Mouse (Mus musculus): Measurements from ENCODE around the gene Pik3r1. TPM values are rescaled to one million over a fixed set of nuclear protein-coding genes. Genes with fewer than 3 reads are reported as not detected.

Pik3r1 gene
- polyA plus RNA-seq, 1 experiment from 2014 or later: 45.9 TPM

GRCm38 (mm10) chr13:101763149-101763548, 4.9 kb downstream of the Pik3r1 start:
- DNase-seq (ENCODE audit: low spot score) (no peak), ATAC-seq (ENCODE audit: low read depth) (no peak)
- H3K4me1 ChIP-seq (ENCODE audit: control insufficient read depth, insufficient read depth, low read length): peaks cover 67% of the 10 kb centered on the region
- no peak overlapping the region for H3K9ac ChIP-seq (ENCODE audit: low read depth, low read length)
- no peak overlapping the region for H3K27ac ChIP-seq (replicated peaks; ENCODE audit: low read depth, low read length)
- H3K9me3 ChIP-seq (ENCODE audit: control insufficient read depth, low read length): no peaks in the 10 kb centered on the region
- H3K27me3 ChIP-seq (replicated peaks; ENCODE audit: control insufficient read depth, insufficient read depth, low read length): no peaks in the 10 kb centered on the region
- H3K4me3 ChIP-seq (ENCODE audit: low read depth, low read length): no peak overlapping the region
- 86% methylated on average over 5 of the region's 5 CpGs for WGBS
- H3K4me2 ChIP-seq (ENCODE audit: low read depth, low read length): peak overlapping the region; percentile 12; the same call in 1 of the 2 replicates
- H3K36me3 ChIP-seq (ENCODE audit: control insufficient read depth, insufficient read depth, low read length): no peaks in the 10 kb centered on the region

GRCm38 (mm10) chr13:101761617-101762016, 6.4 kb downstream of the Pik3r1 start:
- WGBS: 43% methylated on average over 5 of the region's 5 CpGs
- DNase-seq (ENCODE audit: low spot score) (no peak), ATAC-seq (ENCODE audit: low read depth) (no peak)
- H3K9me3 ChIP-seq (ENCODE audit: control insufficient read depth, low read length): no peaks in the 10 kb centered on the region
- no peak overlapping the region for H3K4me2 ChIP-seq (ENCODE audit: low read depth, low read length)
- H3K27me3 ChIP-seq (replicated peaks; ENCODE audit: control insufficient read depth, insufficient read depth, low read length): no peaks in the 10 kb centered on the region
- H3K27ac ChIP-seq (replicated peaks; ENCODE audit: low read depth, low read length): no peak overlapping the region
- H3K4me1 ChIP-seq (ENCODE audit: control insufficient read depth, insufficient read depth, low read length): peaks cover 67% of the 10 kb centered on the region
- H3K36me3 ChIP-seq (ENCODE audit: control insufficient read depth, insufficient read depth, low read length): peaks cover 14% of the 10 kb centered on the region
- no peak overlapping the region for H3K9ac ChIP-seq (ENCODE audit: low read depth, low read length)
- no peak overlapping the region for H3K4me3 ChIP-seq (ENCODE audit: low read depth, low read length)

- Histone ChIP-seq H3K27ac (replicated peaks; ENCODE audit: low read depth, low read length) (0 out of 2 replicates have a peak overlapping the region, but pooled peaks have one; percentile 52), H3K36me3 (ENCODE audit: control insufficient read depth, insufficient read depth, low read length) (peaks cover 21% of the 10 kb centered on the region), H3K4me3 (ENCODE audit: low read depth, low read length) (no peak overlapping the region), H3K4me1 (ENCODE audit: control insufficient read depth, insufficient read depth, low read length) (peaks cover 62% of the 10 kb centered on the region), H3K9ac (ENCODE audit: low read depth, low read length) (no peak overlapping the region), H3K27me3 (replicated peaks; ENCODE audit: control insufficient read depth, insufficient read depth, low read length) (no peaks in the 10 kb centered on the region), H3K4me2 (ENCODE audit: low read depth, low read length) (peak overlapping the region; percentile 26; the same call in 1 of the 2 replicates), H3K9me3 (ENCODE audit: control insufficient read depth, low read length) (no peaks in the 10 kb centered on the region)
- WGBS: 65% methylated on average over 3 of the region's 3 CpGs
- DNase-seq (ENCODE audit: low spot score): no peak
- ATAC-seq (ENCODE audit: low read depth): no peak
Measured at GRCm38 (mm10) chr13:101760953-101761352, 7.1 kb downstream of the Pik3r1 start.

GRCm38 (mm10) chr13:101760001-101760687, 7.9 kb downstream of the Pik3r1 start:
- peak; percentile 83 for ATAC-seq (ENCODE audit: low read depth)
- WGBS: 33% methylated on average over 8 of the region's 8 CpGs

GRCm38 (mm10) chr13:101759281-101759871, 8.6 kb downstream of the Pik3r1 start:
- H3K4me1 ChIP-seq (ENCODE audit: control insufficient read depth, insufficient read depth, low read length): peaks cover 49% of the 10 kb centered on the region
- H3K9me3 ChIP-seq (ENCODE audit: control insufficient read depth, low read length): no peaks in the 10 kb centered on the region
- no peak overlapping the region for H3K9ac ChIP-seq (ENCODE audit: low read depth, low read length)
- 23% methylated on average over 3 of the region's 3 CpGs for WGBS
- H3K4me3 ChIP-seq (ENCODE audit: low read depth, low read length): no peak overlapping the region
- ATAC-seq (ENCODE audit: low read depth) (no peak), DNase-seq (ENCODE audit: low spot score) (no peak)
- no peaks in the 10 kb centered on the region for H3K27me3 ChIP-seq (replicated peaks; ENCODE audit: control insufficient read depth, insufficient read depth, low read length)
- H3K36me3 ChIP-seq (ENCODE audit: control insufficient read depth, insufficient read depth, low read length): peaks cover 25% of the 10 kb centered on the region
- H3K27ac ChIP-seq (replicated peaks; ENCODE audit: low read depth, low read length): peak overlapping the region; percentile 52
- H3K4me2 ChIP-seq (ENCODE audit: low read depth, low read length): 0 out of 2 replicates have a peak overlapping the region, but pooled peaks have one; percentile 26

More at GRCm38 (mm10) chr13:101760001-101760687, 7.9 kb downstream of the Pik3r1 start:
- H3K36me3 ChIP-seq (ENCODE audit: control insufficient read depth, insufficient read depth, low read length): peaks cover 25% of the 10 kb centered on the region
- no peaks in the 10 kb centered on the region for H3K27me3 ChIP-seq (replicated peaks; ENCODE audit: control insufficient read depth, insufficient read depth, low read length)
- H3K4me2 ChIP-seq (ENCODE audit: low read depth, low read length): peak overlapping the region; percentile 26; the same call in 1 of the 2 replicates
- peak overlapping the region; percentile 52; the same call in 1 of the 2 replicates for H3K27ac ChIP-seq (replicated peaks; ENCODE audit: low read depth, low read length)
- peaks cover 54% of the 10 kb centered on the region for H3K4me1 ChIP-seq (ENCODE audit: control insufficient read depth, insufficient read depth, low read length)
- DNase-seq (ENCODE audit: low spot score): peak; percentile 87
- no peak overlapping the region; the same call in 1 of the 2 replicates for H3K9ac ChIP-seq (ENCODE audit: low read depth, low read length)
- H3K4me3 ChIP-seq (ENCODE audit: low read depth, low read length): no peak overlapping the region
- no peaks in the 10 kb centered on the region for H3K9me3 ChIP-seq (ENCODE audit: control insufficient read depth, low read length)

GRCm38 (mm10) chr13:101757801-101758422, 10.1 kb downstream of the Pik3r1 start:
- Histone ChIP-seq H3K4me1 (ENCODE audit: control insufficient read depth, insufficient read depth, low read length) (peaks cover 40% of the 10 kb centered on the region), H3K9me3 (ENCODE audit: control insufficient read depth, low read length) (no peaks in the 10 kb centered on the region), H3K27ac (replicated peaks; ENCODE audit: low read depth, low read length) (no peak overlapping the region), H3K4me3 (ENCODE audit: low read depth, low read length) (no peak overlapping the region), H3K4me2 (ENCODE audit: low read depth, low read length) (no peak overlapping the region), H3K36me3 (ENCODE audit: control insufficient read depth, insufficient read depth, low read length) (peaks cover 31% of the 10 kb centered on the region), H3K9ac (ENCODE audit: low read depth, low read length) (no peak overlapping the region), H3K27me3 (replicated peaks; ENCODE audit: control insufficient read depth, insufficient read depth, low read length) (no peaks in the 10 kb centered on the region)
- no peak for ATAC-seq (ENCODE audit: low read depth)
- 62% methylated on average over 22 of the region's 22 CpGs for WGBS
- DNase-seq (ENCODE audit: low spot score): no peak

GRCm38 (mm10) chr13:101755228-101755627, 12.8 kb downstream of the Pik3r1 start:
- no peak overlapping the region for H3K9ac ChIP-seq (ENCODE audit: low read depth, low read length)
- no peaks in the 10 kb centered on the region for H3K9me3 ChIP-seq (ENCODE audit: control insufficient read depth, low read length)
- H3K4me2 ChIP-seq (ENCODE audit: low read depth, low read length): no peak overlapping the region
- ATAC-seq (ENCODE audit: low read depth) (no peak), DNase-seq (ENCODE audit: low spot score) (no peak)
- no peak overlapping the region for H3K27ac ChIP-seq (replicated peaks; ENCODE audit: low read depth, low read length)
- H3K36me3 ChIP-seq (ENCODE audit: control insufficient read depth, insufficient read depth, low read length): peaks cover 32% of the 10 kb centered on the region
- no peaks in the 10 kb centered on the region for H3K27me3 ChIP-seq (replicated peaks; ENCODE audit: control insufficient read depth, insufficient read depth, low read length)
- H3K4me1 ChIP-seq (ENCODE audit: control insufficient read depth, insufficient read depth, low read length): peaks cover 23% of the 10 kb centered on the region
- WGBS: 55% methylated on average over 2 of the region's 2 CpGs
- no peak overlapping the region for H3K4me3 ChIP-seq (ENCODE audit: low read depth, low read length)

GRCm38 (mm10) chr13:101753639-101754038, 14.4 kb downstream of the Pik3r1 start:
- Histone ChIP-seq H3K4me2 (ENCODE audit: low read depth, low read length) (no peak overlapping the region), H3K4me1 (ENCODE audit: control insufficient read depth, insufficient read depth, low read length) (peaks cover 8% of the 10 kb centered on the region), H3K36me3 (ENCODE audit: control insufficient read depth, insufficient read depth, low read length) (peaks cover 32% of the 10 kb centered on the region), H3K27me3 (replicated peaks; ENCODE audit: control insufficient read depth, insufficient read depth, low read length) (no peaks in the 10 kb centered on the region), H3K9ac (ENCODE audit: low read depth, low read length) (no peak overlapping the region), H3K4me3 (ENCODE audit: low read depth, low read length) (no peak overlapping the region), H3K9me3 (ENCODE audit: control insufficient read depth, low read length) (no peaks in the 10 kb centered on the region), H3K27ac (replicated peaks; ENCODE audit: low read depth, low read length) (no peak overlapping the region)
- 83% methylated on average over 6 of the region's 6 CpGs for WGBS
- ATAC-seq (ENCODE audit: low read depth) (peak; percentile 74; the same call in 1 of the 2 replicates), DNase-seq (ENCODE audit: low spot score) (no peak)
